In genomic region chr19:10182670-10183298, GRCm38 (mm10) we compare ENCODE assay signal across 8 mouse cellular contexts. TPM values are rescaled to one million over a fixed set of nuclear protein-coding genes. Genes with fewer than 3 reads are reported as not detected.
DNase-seq lines count a peak whose midpoint lies in the region; ATAC-seq lines count a peak whose summit lies in the region.

Fads1 (plus strand) TSS chr19:10182888.

- DNase-seq in NIH3T3 (ENCODE audit: low read depth) = peak; percentile 99
- DNase-seq in cerebellum, postnatal 10 days = peak; percentile 96 to 98
- peak; percentile 91 to 92 for DNase-seq in frontal cortex, postnatal 14 days (ENCODE audit: low spot score in 2 of 2)
- DNase-seq in layer of hippocampus, postnatal 25 days (ENCODE audit: extremely low spot score in 1 of 2, low spot score in 1 of 2) = peak; percentile 81 to 86
- peak; percentile 93 for DNase-seq in lung, postnatal 25 days (ENCODE audit: low spot score)
- peak; percentile 98 for DNase-seq in retina, postnatal 1 day
- DNase-seq in urinary bladder, adult 18-20 months (ENCODE audit: low spot score in 2 of 2) = peak; percentile 79 to 87

- no peaks in the 10 kb centered on the region for H3K9me3 ChIP-seq in hindbrain, embryonic 13.5 days

- peaks cover 44% of the 10 kb centered on the region for H3K4me1 ChIP-seq in hindbrain, embryonic 13.5 days (replicated peaks)

- H3K36me3 ChIP-seq in hindbrain, embryonic 13.5 days = peaks cover 27% of the 10 kb centered on the region

- peak within 1 kb of the TSS; percentile 84 for H3K4me2 ChIP-seq in hindbrain, embryonic 13.5 days

- peak within 1 kb of the TSS; percentile 95 for H3K4me3 ChIP-seq in hindbrain, embryonic 13.5 days

- ATAC-seq in hindbrain, embryonic 13.5 days (ENCODE audit: low FRiP score) = peak; percentile 97

- H3K9ac ChIP-seq in hindbrain, embryonic 13.5 days = peak within 1 kb of the TSS; percentile 94

- peak within 1 kb of the TSS; percentile 98 for H3K27ac ChIP-seq in hindbrain, embryonic 13.5 days

- WGBS in hindbrain, embryonic 13.5 days = under 1% methylated on average over 70 of the region's 70 CpGs

- no peaks in the 10 kb centered on the region for H3K27me3 ChIP-seq in hindbrain, embryonic 13.5 days

RNA-seq across cellular contexts. Expression of gene Fads1, which starts in this region (rescaled TPM):
- 157 and 159 TPM in 2 replicates for polyA plus RNA-seq in hindbrain, embryonic 13.5 days (2015; fragmentation: Nextera tagmentation; extraction: Ambion mirVana)
- total RNA-seq in layer of hippocampus, postnatal 25 days (2021) = 100 to 1,000 TPM; 181 to 195 TPM

Comparison
In these comparisons a context has a peak if more than half of its experiments do, and no peak if none do; other contexts are left out.
1. Peak in every context shown above with its lines: DNase-seq, ATAC-seq, H3K4me3 ChIP-seq and H3K27ac ChIP-seq.